10 mouse cellular contexts compared by ENCODE assay signal in the genomic region with DNA sequence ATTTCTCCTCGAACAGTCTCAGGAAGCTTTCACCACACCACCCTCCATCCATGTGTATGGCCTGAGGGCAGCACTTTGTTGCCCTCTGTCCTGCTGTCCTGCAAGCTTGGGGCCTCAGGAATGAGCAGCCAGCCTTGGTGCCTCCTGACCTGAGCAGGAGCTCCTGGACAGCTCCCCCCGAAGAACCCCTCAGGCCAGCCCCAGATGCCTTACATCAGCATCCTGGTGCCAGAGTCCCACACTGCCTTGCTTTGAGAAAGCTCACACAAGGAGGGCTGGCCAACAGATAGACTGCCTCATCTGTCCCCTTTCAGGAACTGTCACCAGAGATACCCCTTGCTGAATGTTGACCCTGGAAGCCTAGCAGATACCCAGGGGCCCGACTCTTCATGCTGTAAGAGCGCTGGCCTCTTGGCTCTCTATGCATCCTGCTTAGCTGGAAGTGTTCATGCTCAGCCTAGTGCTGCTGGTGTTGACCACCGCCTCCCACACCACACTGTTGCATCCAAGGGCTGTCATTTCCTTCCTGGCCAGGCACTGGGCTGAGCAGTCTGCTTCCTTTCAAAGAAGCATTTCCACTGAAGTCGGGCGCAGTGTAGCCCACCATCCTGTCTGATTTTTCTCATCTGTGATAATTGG.
A peak's percentile ranks its signal among the peaks of the same experiment; 100 is the strongest.
DNase-seq lines count a peak whose midpoint lies in the region; ATAC-seq and TF ChIP-seq lines count a peak whose summit lies in the region.
"Had no signal": no experiment of that assay in that cellular context is flagged by ENCODE, and none has a peak within 500 bp of the region (broad histone marks: within the 10 kb centered on the region; RNA-seq: fewer than 3 reads in every experiment).

No protein-coding gene starts in this region.

- H3K4me3 ChIP-seq in embryonic facial prominence, embryonic 10.5 days: no peak overlapping the region
- no peak overlapping the region for H3K4me3 ChIP-seq in heart, embryonic 10.5 days
- H3K4me3 ChIP-seq in kidney, embryonic 15.5 days (replicated peaks): no peak overlapping the region
- no peak overlapping the region for H3K4me3 ChIP-seq in lung, embryonic 14.5 days (ENCODE audit: low read depth, low read length)
- H3K4me3 ChIP-seq: neural tube, embryonic 12.5 days had no signal

- peak overlapping the region; percentile 21; the same call in 1 of the 2 replicates for H3K4me2 ChIP-seq in kidney, embryonic 15.5 days
- H3K4me2 ChIP-seq in lung, embryonic 14.5 days: no peak overlapping the region

- no peak for TF ChIP-seq CTCF in lung, embryonic 14.5 days (IDR thresholded peaks at IDR 0.05; ENCODE audit: low read depth)

- H3K36me3 ChIP-seq in embryonic facial prominence, embryonic 10.5 days (replicated peaks): no peaks in the 10 kb centered on the region
- no peaks in the 10 kb centered on the region for H3K36me3 ChIP-seq in heart, embryonic 10.5 days
- H3K36me3 ChIP-seq in kidney, embryonic 15.5 days: no peaks in the 10 kb centered on the region
- no peaks in the 10 kb centered on the region for H3K36me3 ChIP-seq in lung, embryonic 14.5 days (ENCODE audit: insufficient read depth)
- H3K36me3 ChIP-seq: neural tube, embryonic 12.5 days had no signal

- 60% methylated on average over 7 of the region's 7 CpGs for WGBS in embryonic facial prominence, embryonic 10.5 days
- 44% methylated on average over 7 of the region's 7 CpGs for WGBS in heart, embryonic 10.5 days
- 32% methylated on average over 7 of the region's 7 CpGs for WGBS in kidney, embryonic 15.5 days
- 40% methylated on average over 7 of the region's 7 CpGs for WGBS in lung, embryonic 14.5 days

- ATAC-seq in kidney, embryonic 15.5 days (replicated peaks; ENCODE audit: low FRiP score): peak; percentile 47
- peak; percentile 78 for ATAC-seq in lung, embryonic 14.5 days (ENCODE audit: insufficient read depth)
- ATAC-seq: Patski had no signal

- no peak overlapping the region for H3K9ac ChIP-seq in kidney, embryonic 15.5 days
- no peak overlapping the region for H3K9ac ChIP-seq in lung, embryonic 14.5 days
- H3K9ac ChIP-seq: neural tube, embryonic 12.5 days had no signal

- H3K9me3 ChIP-seq in embryonic facial prominence, embryonic 10.5 days: no peaks in the 10 kb centered on the region
- no peaks in the 10 kb centered on the region for H3K9me3 ChIP-seq in heart, embryonic 10.5 days
- H3K9me3 ChIP-seq in kidney, embryonic 15.5 days (replicated peaks): no peaks in the 10 kb centered on the region
- H3K9me3 ChIP-seq in lung, embryonic 14.5 days (ENCODE audit: low read depth, low read length): no peaks in the 10 kb centered on the region
- H3K9me3 ChIP-seq: neural tube, embryonic 12.5 days had no signal

- H3K4me1 ChIP-seq in embryonic facial prominence, embryonic 10.5 days: peaks cover 70% of the 10 kb centered on the region
- H3K4me1 ChIP-seq in heart, embryonic 10.5 days: peaks cover 52% of the 10 kb centered on the region
- H3K4me1 ChIP-seq in kidney, embryonic 15.5 days: peaks cover 64% of the 10 kb centered on the region
- H3K4me1 ChIP-seq in lung, embryonic 14.5 days (ENCODE audit: insufficient read depth): peaks cover 9% of the 10 kb centered on the region

- peak; percentile 32 for DNase-seq in embryonic facial prominence, embryonic 10.5 days (ENCODE audit: low spot score)
- no peak for DNase-seq in heart, embryonic 10.5 days (ENCODE audit: low spot score)
- DNase-seq in lung, embryonic 14.5 days: peak; percentile 60
- no peak for DNase-seq in cerebellum, adult 11-12 months
- DNase-seq in T-cell, adult 2 months (ENCODE audit: low spot score): no peak
- DNase-seq in natural killer cell, adult 2 months (ENCODE audit: low spot score in 2 of 2): no peak
- no peak for DNase-seq in thymus, postnatal 4 days

- H3K27ac ChIP-seq in embryonic facial prominence, embryonic 10.5 days (replicated peaks): peak overlapping the region; percentile 74
- H3K27ac ChIP-seq in heart, embryonic 10.5 days: peak overlapping the region; percentile 76
- H3K27ac ChIP-seq in kidney, embryonic 15.5 days: peak overlapping the region; percentile 88
- H3K27ac ChIP-seq in lung, embryonic 14.5 days (ENCODE audit: low read depth): peak overlapping the region; percentile 84
- H3K27ac ChIP-seq: neural tube, embryonic 12.5 days had no signal

- no peaks in the 10 kb centered on the region for H3K27me3 ChIP-seq in embryonic facial prominence, embryonic 10.5 days (replicated peaks; ENCODE audit: low read depth, poor library complexity, severe bottlenecking)
- peaks cover 14% of the 10 kb centered on the region; the same call in 1 of the 2 replicates for H3K27me3 ChIP-seq in heart, embryonic 10.5 days (ENCODE audit: insufficient read depth, poor library complexity, severe bottlenecking)
- H3K27me3 ChIP-seq in kidney, embryonic 15.5 days: no peaks in the 10 kb centered on the region
- H3K27me3 ChIP-seq in lung, embryonic 14.5 days (ENCODE audit: insufficient read depth, low read length): no peaks in the 10 kb centered on the region
- H3K27me3 ChIP-seq: neural tube, embryonic 12.5 days; Patski had no signal

Comparison
In these comparisons a context has a peak if more than half of its experiments do, and no peak if none do; other contexts are left out.
1. DNase-seq: peak in embryonic facial prominence, embryonic 10.5 days (single experiment) and lung, embryonic 14.5 days (single experiment); none in heart, embryonic 10.5 days (single experiment), cerebellum, adult 11-12 months (single experiment), T-cell, adult 2 months (single experiment), natural killer cell, adult 2 months (0 of 2) and thymus, postnatal 4 days (single experiment).
2. Peak in every context shown above with its lines, with median percentiles within 50 percentile points of each other: H3K27ac ChIP-seq.